Mouse (Mus musculus) testis, adult 2 months (tissue): ENCODE results near the gene Hpse2.

ENCODE experiments used
- CTCF ChIP-seq: fragments of 200-500 bp; IDR thresholded peaks from 2 replicates; pipeline ENCODE4 v1.5.1; 2012; ENCODE audit warnings: low read depth, mild to moderate bottlenecking, inconsistent platforms, low read length, moderate library complexity; ENCODE audit not compliant: control insufficient read depth, insufficient read depth, insufficient replicate concordance
- POLR2A ChIP-seq: fragments of 200-500 bp; IDR thresholded peaks from 2 replicates; pipeline ENCODE4 v1.6.1; 2012; ENCODE audit warnings: low read depth, mild to moderate bottlenecking, inconsistent platforms, low read length, moderate library complexity; ENCODE audit not compliant: control insufficient read depth

DNA sequence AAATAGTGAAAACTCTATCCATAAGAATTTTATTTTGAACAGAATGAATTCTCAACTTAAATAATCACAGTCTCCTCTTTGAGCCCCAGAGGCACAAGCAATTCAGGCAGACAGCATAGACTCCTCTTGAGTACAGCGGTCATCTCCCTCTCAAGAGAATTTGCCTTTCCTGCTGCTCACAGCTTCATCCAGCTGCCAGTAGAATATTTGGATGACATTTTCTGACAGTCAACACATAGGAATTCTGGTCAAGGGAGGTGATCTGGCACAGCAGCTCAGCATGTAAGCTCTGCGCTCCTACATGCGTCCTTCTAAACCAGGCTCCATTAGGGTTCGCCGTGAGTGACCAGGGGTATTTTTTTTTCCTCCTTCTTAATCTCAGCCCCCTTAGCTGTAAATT lies 232.6 kb downstream of the Hpse2 start:
- no peak for TF ChIP-seq CTCF
- no peak for TF ChIP-seq POLR2A
